Mouse (Mus musculus) mesoderm, embryonic 11.5 days (tissue): ENCODE results near the gene Lsm8.
"Not testable (repeated sequence)": the region's sequence is repeated elsewhere in the genome, so short reads cannot be mapped to it uniquely, and the experiment has no call there.

ENCODE experiments used
- DNase-seq: peaks from one replicate; pipeline ENCODE4 v3.0.0-alpha.2; 2012; ENCODE audit warnings: low read depth, low spot score

Gene Lsm8

GRCm38 (mm10) chr6:18848051-18848701, at the start of gene Lsm8:
Gene Lsm8 (plus strand): TSS chr6:18848579.
- peak; percentile 98 for DNase-seq

GRCm38 (mm10) chr6:18800869-18801511, 47.4 kb upstream of the Lsm8 start:
- no peak for DNase-seq

- no peak for DNase-seq
Observed at GRCm38 (mm10) chr6:18812623-18813022, 35.8 kb upstream of the Lsm8 start.

GRCm38 (mm10) chr6:18815606-18816005, 32.8 kb upstream of the Lsm8 start:
- DNase-seq, result no peak

- DNase-seq, result peak; percentile 63
Observed at GRCm38 (mm10) chr6:18819343-18819742, 29.0 kb upstream of the Lsm8 start.

- no peak for DNase-seq
Observed at GRCm38 (mm10) chr6:18820246-18820645, 28.1 kb upstream of the Lsm8 start.

- DNase-seq, result no peak
Observed at GRCm38 (mm10) chr6:18822812-18823211, 25.6 kb upstream of the Lsm8 start.

GRCm38 (mm10) chr6:18832958-18833357, 15.4 kb upstream of the Lsm8 start:
- no peak for DNase-seq

- not testable (repeated sequence) for DNase-seq
Observed at GRCm38 (mm10) chr6:18844529-18844928, 3.9 kb upstream of the Lsm8 start.

- not testable (repeated sequence) for DNase-seq
Observed at GRCm38 (mm10) chr6:18845571-18845970, 2.8 kb upstream of the Lsm8 start.

GRCm38 (mm10) chr6:18848702-18849061, 303 bp downstream of the Lsm8 start:
- no peak for DNase-seq

- no peak for DNase-seq
Observed at GRCm38 (mm10) chr6:18855323-18855722, 6.9 kb downstream of the Lsm8 start.

- DNase-seq, result no peak
Observed at GRCm38 (mm10) chr6:18856487-18857078, 8.2 kb downstream of the Lsm8 start.

GRCm38 (mm10) chr6:18866018-18866417, 17.6 kb downstream of the Lsm8 start, which contains the start of gene Ankrd7:
Gene Ankrd7 (plus strand): TSS chr6:18866318.
- DNase-seq, result no peak

- DNase-seq, result peak; percentile 5
Observed at GRCm38 (mm10) chr6:18889030-18889429, 40.7 kb downstream of the Lsm8 start.

- no peak for DNase-seq
Observed at GRCm38 (mm10) chr6:18894142-18894541, 45.8 kb downstream of the Lsm8 start.
